Mouse (Mus musculus) G1E (cell line): Measurements from ENCODE around the gene Ttc3.

Experiments used
- CTCF ChIP-seq: IDR thresholded peaks from 2 replicates; pipeline ENCODE4 v1.5.1; 2012; ENCODE audit warnings: low read depth, low read length, inconsistent platforms, mixed read lengths
- GATA1 ChIP-seq: IDR thresholded peaks from 2 replicates; pipeline ENCODE4 v1.6.1; 2012; ENCODE audit warnings: borderline replicate concordance, low read length, inconsistent platforms, mixed read lengths
- POLR2AphosphoS5 ChIP-seq: IDR thresholded peaks from 2 replicates; pipeline ENCODE4 v1.6.1; 2012; ENCODE audit warnings: low read depth, low read length, inconsistent platforms; ENCODE audit not compliant: insufficient replicate concordance
- TAL1 ChIP-seq: conservative IDR thresholded peaks from 2 replicates; pipeline ENCODE4 v1.6.1; 2012; ENCODE audit warnings: low read depth, low read length, inconsistent platforms, mixed read lengths

GRCm38 (mm10) chr16:94468391-94468790 lies 98.0 kb downstream of the Ttc3 start:
- TF ChIP-seq CTCF (no peak), POLR2AphosphoS5 (no peak), GATA1 (no peak), TAL1 (no peak)
